Mouse (Mus musculus) G1E (cell line): ENCODE results near the gene Amelx. TPM values are rescaled to one million over a fixed set of nuclear protein-coding genes. Genes with fewer than 3 reads are reported as not detected.

ENCODE experiments used
- ATAC-seq: 2 replicates; pipeline ENCODE4 v1.8.0; 2016; ENCODE audit warnings: mild to moderate bottlenecking; ENCODE audit not compliant: insufficient number of reproducible peaks, poor library complexity, low FRiP score, severe bottlenecking; ENCODE audit errors: extremely low read depth
- DNase-seq: peaks from one replicate; pipeline ENCODE4 v3.0.0; 2012; ENCODE audit warnings: low spot score
- H3K27me3 ChIP-seq: 2 replicates; pipeline ENCODE4 v1.6.1; 2012; ENCODE audit warnings: mild to moderate bottlenecking, low read length, inconsistent platforms; ENCODE audit not compliant: insufficient read depth
- H3K36me3 ChIP-seq: replicated peaks from 2 replicates; pipeline ENCODE3; 2012; ENCODE audit warnings: mild to moderate bottlenecking, inconsistent platforms
- H3K4me1 ChIP-seq: 2 replicates; pipeline ENCODE4 v1.6.1; 2012; ENCODE audit warnings: low read depth, low read length, inconsistent platforms, mixed read lengths; ENCODE audit not compliant: insufficient read depth
- H3K4me3 ChIP-seq: 2 replicates; pipeline ENCODE4 v1.5.1; 2012; ENCODE audit warnings: low read depth, mild to moderate bottlenecking, inconsistent platforms, low read length, moderate library complexity, mixed read lengths
- H3K9me3 ChIP-seq: replicated peaks from 2 replicates; pipeline ENCODE4 v1.6.1; 2012; ENCODE audit warnings: inconsistent platforms
- CTCF ChIP-seq: IDR thresholded peaks from 2 replicates; pipeline ENCODE4 v1.5.1; 2012; ENCODE audit warnings: low read depth, low read length, inconsistent platforms, mixed read lengths
- GATA1 ChIP-seq: IDR thresholded peaks from 2 replicates; pipeline ENCODE4 v1.6.1; 2012; ENCODE audit warnings: borderline replicate concordance, low read length, inconsistent platforms, mixed read lengths
- GATA2 ChIP-seq: IDR thresholded peaks from 2 replicates; pipeline ENCODE4 v1.6.1; 2012; ENCODE audit warnings: low read depth, low read length, inconsistent platforms, borderline replicate concordance
- POLR2AphosphoS5 ChIP-seq: IDR thresholded peaks from 2 replicates; pipeline ENCODE4 v1.6.1; 2012; ENCODE audit warnings: low read depth, low read length, inconsistent platforms; ENCODE audit not compliant: insufficient replicate concordance
- TAL1 ChIP-seq: conservative IDR thresholded peaks from 2 replicates; pipeline ENCODE4 v1.6.1; 2012; ENCODE audit warnings: low read depth, low read length, inconsistent platforms, mixed read lengths
- polyA plus RNA-seq: library from polyadenylated mRNA; stranded (reverse); fragments of >175 nt; gene quantifications from 2 replicates; pipeline ENCODE4 v1.2.3, GENCODE M21; 2012
- total RNA-seq, 2 experiments: library from RNA; stranded (forward) in 1 of 2; stranded (reverse) in 1 of 2; fragments of 200-1000 nt in 1 of 2; fragments of >200 nt in 1 of 2; fragmentation: Nextera tagmentation in 1 of 2; gene quantifications; 2 replicates each; pipeline ENCODE4 v1.2.3; 2014 to 2017

The Amelx gene
- total RNA-seq (2014; fragmentation: Nextera tagmentation) (not detected in 2 replicates), total RNA-seq (2017) (not detected in 2 replicates), polyA plus RNA-seq (not detected in 2 replicates)

DNA sequence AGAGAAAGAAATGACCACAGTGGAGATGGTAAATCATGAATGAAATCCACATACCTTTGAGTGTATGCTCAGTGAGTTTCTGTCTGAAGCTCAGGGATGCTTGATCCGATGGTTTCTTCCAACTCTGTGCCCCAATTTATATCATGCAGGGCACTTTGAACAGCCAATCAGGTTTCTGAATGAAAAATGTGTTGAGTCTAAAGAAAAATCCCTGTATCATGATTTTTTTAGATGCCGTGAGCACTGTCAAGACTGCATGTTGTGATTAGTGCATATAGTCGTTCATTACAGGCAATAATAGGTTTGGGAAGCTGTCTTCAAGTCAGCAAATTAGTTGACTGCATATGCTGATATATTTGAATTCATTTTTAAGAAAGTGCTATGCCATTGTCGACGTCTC lies at the start of gene Amelx:
TSS of gene Amelx (minus strand) at position 101 of the 400 bp plus-strand sequence.
- Histone ChIP-seq H3K36me3 (no peaks in the 10 kb centered on the region), H3K4me1 (no peaks in the 10 kb centered on the region), H3K4me3 (no peak within 1 kb of the TSS), H3K9me3 (no peaks in the 10 kb centered on the region), H3K27me3 (no peaks in the 10 kb centered on the region)
- ATAC-seq = no peak
- DNase-seq = no peak
- no peak for TF ChIP-seq TAL1
- TF ChIP-seq GATA1 = no peak
- TF ChIP-seq POLR2AphosphoS5 = no peak
- TF ChIP-seq CTCF = no peak
- no peak for TF ChIP-seq GATA2

DNA sequence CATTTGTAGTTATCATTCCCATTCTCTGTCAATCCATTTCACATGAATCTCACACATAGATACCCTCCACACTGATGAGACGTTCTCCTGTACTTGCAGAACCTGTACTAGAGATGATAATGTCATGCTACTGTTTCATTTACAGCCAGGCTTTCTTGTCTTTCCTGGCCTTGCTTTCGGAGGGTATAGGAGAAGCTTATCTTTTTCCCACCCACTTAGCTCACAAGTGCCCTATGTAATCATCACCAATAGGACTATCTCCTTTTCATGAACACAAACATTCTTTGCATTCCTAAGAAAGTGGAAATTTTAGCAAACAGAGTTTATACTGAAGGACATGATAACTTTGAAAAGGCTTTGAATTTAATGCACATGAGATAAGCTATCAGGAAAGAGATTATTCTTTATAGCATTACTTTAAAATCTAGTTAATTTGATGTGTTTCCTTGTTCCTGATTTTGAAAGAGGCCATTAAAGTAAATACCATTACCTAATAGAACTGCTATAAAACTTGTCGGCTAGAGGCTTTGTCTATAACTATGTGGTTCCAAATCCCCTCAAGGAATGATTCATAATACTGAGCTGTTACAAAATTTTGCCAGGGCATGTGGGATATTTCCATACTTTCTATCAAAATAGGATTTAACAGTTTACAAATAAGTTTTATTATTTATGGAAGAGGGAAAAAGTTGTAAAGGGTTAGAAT lies 35.5 kb upstream of the Amelx start:
- DNase-seq = no peak
- Histone ChIP-seq H3K36me3 (peaks cover 9% of the 10 kb centered on the region), H3K9me3 (no peaks in the 10 kb centered on the region), H3K4me3 (no peak overlapping the region), H3K27me3 (no peaks in the 10 kb centered on the region), H3K4me1 (peaks cover 17% of the 10 kb centered on the region; the same call in 1 of the 2 replicates)
- no peak for TF ChIP-seq TAL1
- TF ChIP-seq GATA1 = no peak
- no peak for TF ChIP-seq POLR2AphosphoS5
- TF ChIP-seq CTCF = no peak
- TF ChIP-seq GATA2 = no peak
- no peak for ATAC-seq

- ATAC-seq = peak; percentile 95
- Histone ChIP-seq H3K36me3 (peaks cover 9% of the 10 kb centered on the region), H3K9me3 (no peaks in the 10 kb centered on the region), H3K4me3 (peak overlapping the region; percentile 40; the same call in 1 of the 2 replicates), H3K4me1 (peaks cover 17% of the 10 kb centered on the region; the same call in 1 of the 2 replicates), H3K27me3 (no peaks in the 10 kb centered on the region)
- DNase-seq = peak; percentile 1
- TF ChIP-seq CTCF = no peak
- no peak for TF ChIP-seq GATA1
- TF ChIP-seq TAL1 = peak; percentile 50
- no peak for TF ChIP-seq GATA2
- no peak for TF ChIP-seq POLR2AphosphoS5
Measured at GRCm38 (mm10) chrX:169220064-169220463, 33.1 kb upstream of the Amelx start.

GRCm38 (mm10) chrX:169210019-169210418 lies 23.0 kb upstream of the Amelx start:
- TF ChIP-seq CTCF = no peak
- TF ChIP-seq GATA2 = no peak
- ATAC-seq (no peak), DNase-seq (no peak)
- Histone ChIP-seq H3K4me1 (peaks cover 5% of the 10 kb centered on the region; the same call in 1 of the 2 replicates), H3K27me3 (no peaks in the 10 kb centered on the region), H3K36me3 (peaks cover 2% of the 10 kb centered on the region), H3K4me3 (no peak overlapping the region), H3K9me3 (no peaks in the 10 kb centered on the region)

- DNase-seq = no peak
- Histone ChIP-seq H3K4me1 (peaks cover 4% of the 10 kb centered on the region; the same call in 1 of the 2 replicates), H3K36me3 (peaks cover 8% of the 10 kb centered on the region), H3K9me3 (no peaks in the 10 kb centered on the region), H3K4me3 (no peak overlapping the region), H3K27me3 (no peaks in the 10 kb centered on the region)
- ATAC-seq = no peak
- TF ChIP-seq POLR2AphosphoS5 (no peak), GATA1 (no peak), GATA2 (no peak), TAL1 (no peak), CTCF (no peak)
Measured at GRCm38 (mm10) chrX:169178634-169179033, 8.4 kb downstream of the Amelx start.

GRCm38 (mm10) chrX:169173796-169174195 lies 13.2 kb downstream of the Amelx start:
- no peaks in the 10 kb centered on the region for H3K4me1 ChIP-seq
- peaks cover 7% of the 10 kb centered on the region for H3K36me3 ChIP-seq
- ATAC-seq (no peak), DNase-seq (no peak)
- TF ChIP-seq POLR2AphosphoS5 = no peak
- no peak for TF ChIP-seq TAL1
- TF ChIP-seq GATA2 = no peak
- no peak for TF ChIP-seq CTCF
- TF ChIP-seq GATA1 = no peak
- H3K27me3 ChIP-seq = no peaks in the 10 kb centered on the region
- H3K4me3 ChIP-seq = no peak overlapping the region
- H3K9me3 ChIP-seq = no peaks in the 10 kb centered on the region

DNA sequence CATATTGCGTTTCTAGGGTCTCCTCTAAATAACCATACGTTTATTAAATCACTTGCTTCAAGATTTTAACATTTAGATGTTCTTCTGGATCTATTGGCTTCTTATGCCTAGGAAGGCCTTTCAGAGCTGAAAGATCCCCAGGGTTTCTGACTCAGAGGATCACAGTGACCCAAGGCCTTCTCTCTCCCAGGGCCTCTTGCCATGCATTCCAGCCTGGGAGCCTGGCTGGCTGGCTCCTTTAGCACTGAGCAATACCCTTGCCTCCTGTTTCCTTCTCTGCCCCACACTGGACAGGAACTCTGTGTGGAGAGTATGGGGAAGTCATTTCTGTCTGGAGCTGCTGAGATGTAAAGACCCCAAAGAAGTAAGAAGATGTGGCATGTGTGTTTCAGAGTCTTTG lies 16.0 kb downstream of the Amelx start:
- no peak for DNase-seq
- ATAC-seq = no peak
- Histone ChIP-seq H3K36me3 (peaks cover 8% of the 10 kb centered on the region), H3K4me1 (no peaks in the 10 kb centered on the region), H3K4me3 (no peak overlapping the region), H3K9me3 (no peaks in the 10 kb centered on the region), H3K27me3 (no peaks in the 10 kb centered on the region)
- TF ChIP-seq POLR2AphosphoS5 = no peak
